Mouse (Mus musculus): Measurements from ENCODE around the gene Snx4. TPM values are rescaled to one million over a fixed set of nuclear protein-coding genes. Genes with fewer than 3 reads are reported as not detected.

Snx4 gene
- total RNA-seq, 2 experiments from 2014 or later = 74.8 to 74.9 TPM

DNA sequence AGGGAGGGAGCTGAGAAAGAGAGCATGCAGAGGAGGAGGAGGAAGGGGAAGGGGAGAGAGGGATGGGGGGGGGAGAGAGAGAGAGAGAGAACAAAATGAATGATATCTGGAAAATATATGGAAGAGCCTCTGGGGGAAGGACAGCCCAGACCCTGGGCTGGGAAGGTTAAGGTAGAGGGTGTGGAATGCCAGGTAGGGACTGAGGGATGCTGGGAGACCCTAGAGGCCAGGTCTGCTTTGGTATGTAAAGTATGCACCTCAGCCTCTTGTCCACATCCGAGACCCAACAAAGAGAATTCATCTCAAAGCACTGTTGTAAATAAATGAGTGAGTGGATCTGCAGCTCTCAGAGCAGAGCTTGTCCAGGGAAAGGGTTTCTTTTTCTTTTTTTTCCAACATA, 91.1 kb downstream of the Snx4 start:
- DNase-seq (ENCODE audit: low spot score in 2 of 2) = no peak

GRCm38 (mm10) chr16:33343106-33343505, 91.9 kb downstream of the Snx4 start:
- DNase-seq (ENCODE audit: low spot score in 2 of 2) = no peak

DNA sequence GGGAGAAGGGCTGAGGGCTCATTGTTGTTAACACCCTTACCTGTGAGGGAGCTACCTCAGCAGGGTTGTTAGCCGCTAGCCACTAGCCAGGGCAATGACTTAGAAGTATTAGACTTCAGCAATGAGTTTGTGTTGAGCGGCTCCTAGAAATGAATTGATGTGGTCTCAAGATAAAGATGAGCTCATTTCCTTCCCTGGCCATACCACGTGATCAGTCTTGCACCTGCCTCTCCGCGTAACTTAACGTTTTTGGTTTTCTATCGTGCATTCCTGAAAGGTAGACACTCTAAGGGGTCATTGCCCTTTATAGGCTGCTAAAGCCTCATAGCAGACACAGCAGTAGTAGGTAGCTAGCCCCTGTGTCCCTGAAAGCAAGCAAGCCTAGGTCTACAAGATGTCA, 92.4 kb downstream of the Snx4 start:
- DNase-seq (ENCODE audit: low spot score in 2 of 2) = no peak

DNA sequence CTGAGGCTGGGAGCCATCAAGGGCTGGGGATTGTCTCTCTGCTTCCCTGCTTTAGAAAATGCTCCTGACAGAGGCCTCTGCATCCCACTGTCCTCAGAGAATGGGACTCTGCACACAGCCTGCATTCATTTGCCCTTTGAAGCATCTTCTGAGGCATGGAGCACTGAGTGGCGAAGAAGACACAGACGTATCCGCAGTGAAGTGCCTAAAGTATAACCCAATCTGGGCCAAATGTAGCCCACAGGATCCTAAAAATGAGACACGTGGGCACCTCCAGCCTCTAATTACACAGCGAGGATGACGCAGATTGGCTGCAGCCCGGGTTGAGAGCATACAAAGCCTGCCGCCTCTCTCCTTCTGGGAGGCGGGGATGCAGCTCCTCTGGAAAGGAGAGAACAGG, 93.1 kb downstream of the Snx4 start:
- DNase-seq (ENCODE audit: low spot score in 2 of 2) = no peak

DNA sequence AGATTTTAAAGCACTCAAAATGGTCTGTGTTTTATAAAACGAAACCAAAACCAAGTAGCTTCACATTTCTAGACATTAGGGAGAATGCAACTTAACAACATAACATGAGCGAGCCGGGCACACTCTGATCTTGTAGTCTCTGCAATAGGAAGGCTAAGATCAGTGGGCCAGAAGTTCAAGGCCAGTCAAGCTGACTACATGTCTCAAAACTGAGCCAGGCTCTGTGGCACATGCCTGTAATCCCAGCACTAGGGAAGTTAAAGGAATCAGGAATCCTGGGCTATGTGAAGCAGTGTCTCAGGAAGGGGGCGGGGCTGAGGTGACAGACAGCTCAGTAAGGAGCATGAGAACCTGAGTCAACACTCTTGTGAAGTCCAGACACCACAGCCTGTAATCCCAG, 93.6 kb downstream of the Snx4 start:
- DNase-seq (ENCODE audit: low spot score in 2 of 2) = peak in 1 of 2 experiments; percentile 7

DNA sequence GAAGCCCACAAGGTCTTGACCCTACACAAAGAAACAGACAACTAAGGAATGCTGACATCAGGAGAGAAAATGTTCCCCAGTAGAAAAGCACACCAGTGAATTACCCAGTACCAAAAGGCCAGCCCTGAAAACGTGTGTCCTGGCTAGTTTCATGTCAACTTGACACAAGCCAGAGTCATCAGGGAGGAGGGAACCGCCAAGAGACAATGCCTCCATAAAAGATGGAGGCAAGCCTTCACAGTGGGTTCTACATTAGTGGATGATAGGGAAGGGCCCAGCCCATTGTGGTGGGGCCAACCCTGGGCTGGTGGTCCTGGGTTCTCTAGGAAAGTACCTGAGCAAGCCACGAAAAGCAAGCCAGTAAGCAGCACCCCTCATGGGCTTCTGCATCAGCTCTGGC, 95.1 kb downstream of the Snx4 start:
- no peak for DNase-seq (ENCODE audit: low spot score in 2 of 2)

DNA sequence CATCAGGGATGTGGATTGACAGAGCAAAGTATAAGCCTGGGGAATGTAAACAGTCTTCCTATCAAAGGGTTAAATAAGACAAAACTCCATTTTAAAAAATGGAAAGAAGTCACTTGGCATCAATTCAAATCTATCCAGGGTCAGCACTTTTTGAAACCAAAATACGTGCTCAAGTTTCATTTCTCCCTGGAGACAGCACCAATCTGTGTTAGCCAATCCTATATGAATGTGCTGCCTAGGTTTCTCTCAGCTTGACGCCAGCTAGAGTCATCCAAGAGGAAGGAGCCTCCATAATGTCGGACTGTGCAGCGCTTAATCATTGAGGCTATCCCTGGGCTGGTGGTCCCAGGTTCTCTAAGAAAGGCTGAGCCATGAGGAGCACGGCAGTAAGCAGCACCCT, 95.9 kb downstream of the Snx4 start:
- DNase-seq (ENCODE audit: low spot score in 2 of 2) = no peak

Other genes starting within 250 kb of the Snx4 start
- 1 to 10 TPM; 2.5 to 3.6 TPM for gene Iqcg, start 195.2 kb upstream of the Snx4 start, total RNA-seq (2021)
- 100 to 1,000 TPM; 781 to 843 TPM for gene Rpl35a, start 195.0 kb upstream of the Snx4 start, total RNA-seq (2021)
- 10 to 100 TPM; 14.1 to 15.1 TPM for gene Lmln, start 188.9 kb upstream of the Snx4 start, total RNA-seq (2021)
- gene Osbpl11, start 66.4 kb upstream of the Snx4 start, total RNA-seq (2021) = 10 to 100 TPM; 33.8 to 34.5 TPM
- gene Zfp148, start 129.4 kb downstream of the Snx4 start, total RNA-seq (2021) = 10 to 100 TPM; 75.9 to 76.6 TPM

Data from adrenal gland, postnatal 4 days (tissue).